Mouse (Mus musculus) natural killer cell, adult 2 months (primary cell): ENCODE results near the gene Cts7.

ENCODE experiments used
- DNase-seq, 2 experiments: peaks; one replicate each; pipeline ENCODE4 v3.0.0; 2022; ENCODE audit warnings: low spot score in 2 of 2

Cts7 gene

DNA sequence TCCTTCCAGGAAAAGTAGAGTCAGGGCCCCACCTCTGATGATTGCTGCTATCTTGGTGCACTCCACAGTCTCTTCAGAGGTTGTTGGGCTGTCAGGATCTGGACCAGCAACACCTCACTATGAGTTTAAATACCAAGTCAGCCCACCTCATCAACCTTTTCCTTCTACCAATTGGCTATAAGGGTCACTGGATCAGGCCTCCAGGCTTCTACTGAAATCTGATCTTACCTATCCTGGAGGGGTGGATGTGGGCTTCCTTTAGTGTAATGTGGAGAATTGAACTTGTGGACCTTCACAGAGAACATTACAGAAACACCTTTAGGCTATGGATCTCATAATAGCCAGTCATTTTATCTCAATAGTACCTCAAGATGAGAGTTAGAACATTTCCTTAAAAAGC is at the start of gene Cts7:
Gene Cts7 (minus strand): TSS at position 101 of the 400 bp plus-strand sequence.
- no peak for DNase-seq
